Mouse (Mus musculus): ENCODE results near the gene Ssb. TPM values are rescaled to one million over a fixed set of nuclear protein-coding genes. Genes with fewer than 3 reads are reported as not detected.

The Ssb gene
- polyA plus RNA-seq, 1 experiment: 460 TPM

DNA sequence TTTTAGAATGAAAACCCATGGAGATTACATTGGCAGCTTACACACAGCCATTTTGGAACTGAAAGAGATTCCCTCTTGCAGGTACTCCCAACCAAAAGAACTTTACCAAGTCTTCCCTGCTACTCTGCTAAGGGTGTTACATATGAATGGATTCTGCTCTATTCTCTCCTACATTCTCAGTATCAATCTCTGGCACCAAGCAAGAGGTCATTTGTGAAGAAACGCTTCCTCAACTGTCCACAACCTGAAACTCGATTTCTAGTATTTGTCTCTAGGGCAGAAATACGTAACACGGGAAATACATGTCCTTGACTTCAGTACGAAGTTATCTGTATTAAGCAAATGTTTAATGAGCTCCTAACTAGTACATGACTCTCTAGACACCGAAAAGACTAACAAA lies 23.2 kb downstream of the Ssb start:
- H3K4me1 ChIP-seq (ENCODE audit: control insufficient read depth, insufficient read depth, low read length): no peaks in the 10 kb centered on the region
- TF ChIP-seq POLR2A (IDR thresholded peaks at IDR 0.05; ENCODE audit: insufficient read depth, low read length) (no peak), CTCF (IDR thresholded peaks at IDR 0.05; ENCODE audit: low read depth, low read length) (no peak), EP300 (IDR thresholded peaks at IDR 0.05; ENCODE audit: insufficient read depth, low read depth, low read length) (no peak)
- no peaks in the 10 kb centered on the region for H3K9me3 ChIP-seq (replicated peaks; ENCODE audit: control insufficient read depth, insufficient read depth, low read length, poor library complexity, severe bottlenecking)
- H3K36me3 ChIP-seq (ENCODE audit: control insufficient read depth, insufficient read depth, low read length, poor library complexity, severe bottlenecking): peaks cover 18% of the 10 kb centered on the region
- peak overlapping the region; percentile 81 for H3K27ac ChIP-seq (ENCODE audit: insufficient read depth, low read length)
- H3K4me3 ChIP-seq (ENCODE audit: low read depth, low read length): peak overlapping the region; percentile 98
- peak overlapping the region; percentile 96 for H3K9ac ChIP-seq (ENCODE audit: low read depth, poor library complexity, severe bottlenecking)
- no peaks in the 10 kb centered on the region for H3K27me3 ChIP-seq (ENCODE audit: control insufficient read depth, insufficient read depth, low read length, poor library complexity, severe bottlenecking)

DNA sequence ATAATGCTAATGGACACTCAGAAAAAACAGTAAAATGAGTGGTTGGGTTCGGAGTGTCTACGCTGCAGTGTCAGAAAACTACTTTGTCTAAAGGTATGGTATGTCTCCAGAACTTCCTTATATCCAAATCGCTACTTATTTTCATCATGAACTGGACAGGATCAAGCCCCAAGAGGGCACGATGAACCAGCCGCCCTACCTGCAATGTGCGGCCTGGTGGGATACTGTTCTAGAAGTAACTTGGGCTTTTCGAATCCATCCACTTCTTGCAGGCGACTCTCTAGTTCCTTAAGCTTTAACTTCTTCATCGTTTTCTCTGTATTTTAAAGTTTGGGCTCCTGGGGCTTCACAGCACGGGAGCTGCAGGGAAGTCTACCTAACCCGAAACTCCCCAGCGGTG lies 23.7 kb downstream of the Ssb start:
- Histone ChIP-seq H3K9me3 (replicated peaks; ENCODE audit: control insufficient read depth, insufficient read depth, low read length, poor library complexity, severe bottlenecking) (no peaks in the 10 kb centered on the region), H3K4me3 (ENCODE audit: low read depth, low read length) (peak overlapping the region; percentile 98), H3K9ac (ENCODE audit: low read depth, poor library complexity, severe bottlenecking) (peak overlapping the region; percentile 96), H3K4me1 (ENCODE audit: control insufficient read depth, insufficient read depth, low read length) (no peaks in the 10 kb centered on the region), H3K27ac (ENCODE audit: insufficient read depth, low read length) (peak overlapping the region; percentile 45; the same call in 1 of the 2 replicates), H3K27me3 (ENCODE audit: control insufficient read depth, insufficient read depth, low read length, poor library complexity, severe bottlenecking) (no peaks in the 10 kb centered on the region), H3K36me3 (ENCODE audit: control insufficient read depth, insufficient read depth, low read length, poor library complexity, severe bottlenecking) (peaks cover 13% of the 10 kb centered on the region)
- no peak for TF ChIP-seq POLR2A (IDR thresholded peaks at IDR 0.05; ENCODE audit: insufficient read depth, low read length)
- no peak for TF ChIP-seq EP300 (IDR thresholded peaks at IDR 0.05; ENCODE audit: insufficient read depth, low read depth, low read length)
- no peak for TF ChIP-seq CTCF (IDR thresholded peaks at IDR 0.05; ENCODE audit: low read depth, low read length)

DNA sequence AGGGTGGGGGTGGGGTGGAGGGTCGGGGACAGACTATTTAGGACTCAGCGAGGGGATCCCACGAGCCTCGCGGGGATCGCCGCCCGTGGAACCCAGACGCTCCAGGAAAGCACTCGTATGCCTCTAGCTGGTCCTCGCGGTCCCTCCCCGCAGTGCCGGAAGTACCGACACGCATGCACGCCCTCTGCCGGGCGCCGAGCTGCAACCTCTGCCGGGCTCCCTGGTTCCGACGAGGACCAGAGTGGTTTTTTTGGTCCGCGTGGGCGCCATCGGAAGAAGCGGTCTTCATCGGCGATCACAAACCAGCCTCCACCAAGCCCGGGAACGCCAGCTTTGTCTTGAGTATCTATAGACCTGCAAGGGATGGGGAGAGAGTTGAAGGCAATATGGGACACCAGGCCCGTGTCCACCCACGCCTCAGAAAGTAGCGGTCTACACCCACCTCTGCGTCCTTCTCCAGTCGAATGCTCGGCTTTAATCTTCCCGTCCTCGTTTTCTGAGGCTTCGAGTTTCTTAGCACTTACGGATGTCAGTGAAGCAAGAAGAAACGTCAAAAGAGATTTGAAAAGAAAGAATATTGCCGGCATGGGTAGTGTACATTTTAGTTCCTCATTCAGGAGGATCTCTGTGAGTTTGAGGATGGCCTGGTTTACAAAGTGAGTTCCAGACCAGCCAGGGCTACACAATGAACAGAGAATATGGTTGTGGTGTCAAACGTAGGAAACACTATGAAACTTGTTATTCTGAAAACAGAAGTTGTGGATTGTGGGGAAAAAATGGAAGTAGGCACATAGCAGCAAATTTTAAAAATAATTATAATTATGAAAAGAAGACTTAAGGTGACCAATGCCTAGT lies 24.3 kb downstream of the Ssb start, which contains the start of gene Mettl5:
TSS of gene Mettl5 (minus strand) at position 165 of the 855 bp plus-strand sequence.
- TF ChIP-seq POLR2A (IDR thresholded peaks at IDR 0.05; ENCODE audit: insufficient read depth, low read length): peak; percentile 76
- peak; percentile 20 for TF ChIP-seq CTCF (IDR thresholded peaks at IDR 0.05; ENCODE audit: low read depth, low read length)
- TF ChIP-seq EP300 (IDR thresholded peaks at IDR 0.05; ENCODE audit: insufficient read depth, low read depth, low read length): 0 out of 2 replicates have a peak, but pooled peaks have one; percentile 45
- peak within 1 kb of the TSS; percentile 98 for H3K4me3 ChIP-seq (ENCODE audit: low read depth, low read length)
- peaks cover 10% of the 10 kb centered on the region for H3K36me3 ChIP-seq (ENCODE audit: control insufficient read depth, insufficient read depth, low read length, poor library complexity, severe bottlenecking)
- no peaks in the 10 kb centered on the region for H3K27me3 ChIP-seq (ENCODE audit: control insufficient read depth, insufficient read depth, low read length, poor library complexity, severe bottlenecking)
- no peaks in the 10 kb centered on the region for H3K4me1 ChIP-seq (ENCODE audit: control insufficient read depth, insufficient read depth, low read length)
- no peaks in the 10 kb centered on the region for H3K9me3 ChIP-seq (replicated peaks; ENCODE audit: control insufficient read depth, insufficient read depth, low read length, poor library complexity, severe bottlenecking)
- H3K9ac ChIP-seq (ENCODE audit: low read depth, poor library complexity, severe bottlenecking): peak within 1 kb of the TSS; percentile 96
- H3K27ac ChIP-seq (ENCODE audit: insufficient read depth, low read length): peak within 1 kb of the TSS; percentile 81

DNA sequence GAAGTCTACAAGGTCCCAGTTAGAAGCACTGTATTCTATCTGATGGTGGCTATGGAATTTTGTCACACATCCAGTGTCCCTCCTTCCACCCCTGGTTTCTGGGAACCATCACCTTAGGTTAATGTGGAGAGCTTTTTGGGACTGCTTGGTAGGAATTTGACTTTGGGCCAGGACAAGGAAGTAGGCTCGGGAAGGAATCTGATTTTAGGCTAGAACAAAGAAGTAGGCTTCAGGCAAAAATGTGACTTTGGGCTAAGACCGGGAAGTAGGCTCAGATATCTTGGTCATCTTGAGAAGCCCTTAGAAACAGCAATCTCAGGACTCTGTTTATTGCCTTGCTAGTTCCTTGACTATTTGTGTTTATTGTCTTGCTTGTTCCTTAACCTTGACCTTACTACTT lies 27.6 kb downstream of the Ssb start:
- H3K4me3 ChIP-seq (ENCODE audit: low read depth, low read length): no peak overlapping the region
- H3K27me3 ChIP-seq (ENCODE audit: control insufficient read depth, insufficient read depth, low read length, poor library complexity, severe bottlenecking): no peaks in the 10 kb centered on the region
- peak overlapping the region; percentile 66 for H3K27ac ChIP-seq (ENCODE audit: insufficient read depth, low read length)
- TF ChIP-seq EP300 (IDR thresholded peaks at IDR 0.05; ENCODE audit: insufficient read depth, low read depth, low read length) (no peak), CTCF (IDR thresholded peaks at IDR 0.05; ENCODE audit: low read depth, low read length) (no peak), POLR2A (IDR thresholded peaks at IDR 0.05; ENCODE audit: insufficient read depth, low read length) (no peak)
- peaks cover 1% of the 10 kb centered on the region for H3K4me1 ChIP-seq (ENCODE audit: control insufficient read depth, insufficient read depth, low read length)
- H3K9ac ChIP-seq (ENCODE audit: low read depth, poor library complexity, severe bottlenecking): no peak overlapping the region
- H3K9me3 ChIP-seq (replicated peaks; ENCODE audit: control insufficient read depth, insufficient read depth, low read length, poor library complexity, severe bottlenecking): no peaks in the 10 kb centered on the region
- H3K36me3 ChIP-seq (ENCODE audit: control insufficient read depth, insufficient read depth, low read length, poor library complexity, severe bottlenecking): no peaks in the 10 kb centered on the region

DNA sequence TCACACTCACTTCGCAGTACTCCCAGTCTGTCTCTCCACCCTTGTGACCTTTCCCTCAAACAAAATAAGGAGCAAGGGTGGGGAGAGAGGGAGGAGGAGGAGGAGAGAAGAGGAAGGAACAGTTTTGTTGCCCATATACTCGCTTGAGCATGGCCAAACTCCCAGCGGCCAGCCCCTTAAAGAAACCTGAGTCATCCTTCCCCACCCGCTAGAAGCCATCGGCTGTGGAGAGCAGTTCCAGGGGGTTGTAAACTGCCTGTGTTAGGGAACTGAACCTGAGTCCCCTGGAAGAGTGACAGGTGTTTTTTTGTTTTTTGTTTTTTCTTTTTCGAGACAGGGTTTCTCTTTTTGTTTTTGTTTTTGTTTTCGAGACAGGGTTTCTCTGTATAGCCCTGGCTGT lies 29.5 kb downstream of the Ssb start:
- 0 out of 2 replicates have a peak overlapping the region, but pooled peaks have one; percentile 1 for H3K9ac ChIP-seq (ENCODE audit: low read depth, poor library complexity, severe bottlenecking)

DNA sequence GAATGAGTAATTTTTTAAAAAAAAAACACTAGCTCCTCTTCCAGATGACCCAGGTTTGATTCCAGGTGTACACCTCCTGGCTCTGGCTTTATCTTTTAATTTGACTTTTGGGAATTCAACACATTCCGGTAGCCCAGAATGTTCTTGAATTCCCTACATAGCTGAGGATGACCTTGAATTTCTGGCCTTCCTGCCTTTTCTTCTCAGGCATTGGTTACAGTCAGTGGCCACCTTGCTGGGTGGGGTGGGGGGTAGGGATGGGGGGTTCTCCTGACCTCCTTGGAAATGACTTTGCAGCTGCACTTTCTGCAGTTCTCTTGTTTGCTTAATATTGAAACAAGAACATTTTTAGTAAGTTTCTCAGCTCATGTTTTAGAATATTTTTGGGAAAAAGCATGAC lies 31.8 kb downstream of the Ssb start:
- Histone ChIP-seq H3K4me1 (ENCODE audit: control insufficient read depth, insufficient read depth, low read length) (peaks cover 1% of the 10 kb centered on the region), H3K27me3 (ENCODE audit: control insufficient read depth, insufficient read depth, low read length, poor library complexity, severe bottlenecking) (no peaks in the 10 kb centered on the region), H3K27ac (ENCODE audit: insufficient read depth, low read length) (peak overlapping the region; percentile 81), H3K9ac (ENCODE audit: low read depth, poor library complexity, severe bottlenecking) (no peak overlapping the region), H3K4me3 (ENCODE audit: low read depth, low read length) (no peak overlapping the region), H3K9me3 (replicated peaks; ENCODE audit: control insufficient read depth, insufficient read depth, low read length, poor library complexity, severe bottlenecking) (no peaks in the 10 kb centered on the region), H3K36me3 (ENCODE audit: control insufficient read depth, insufficient read depth, low read length, poor library complexity, severe bottlenecking) (no peaks in the 10 kb centered on the region)
- TF ChIP-seq EP300 (IDR thresholded peaks at IDR 0.05; ENCODE audit: insufficient read depth, low read depth, low read length) (peak; percentile 93), CTCF (IDR thresholded peaks at IDR 0.05; ENCODE audit: low read depth, low read length) (no peak)

More for the DNA sequence above, 29.5 kb downstream of the Ssb start:
- H3K27ac ChIP-seq (ENCODE audit: insufficient read depth, low read length): peak overlapping the region; percentile 64
- H3K4me1 ChIP-seq (ENCODE audit: control insufficient read depth, insufficient read depth, low read length): peaks cover 1% of the 10 kb centered on the region
- H3K9me3 ChIP-seq (replicated peaks; ENCODE audit: control insufficient read depth, insufficient read depth, low read length, poor library complexity, severe bottlenecking): no peaks in the 10 kb centered on the region
- no peak overlapping the region for H3K4me3 ChIP-seq (ENCODE audit: low read depth, low read length)
- TF ChIP-seq CTCF (IDR thresholded peaks at IDR 0.05; ENCODE audit: low read depth, low read length) (no peak), POLR2A (IDR thresholded peaks at IDR 0.05; ENCODE audit: insufficient read depth, low read length) (no peak), EP300 (IDR thresholded peaks at IDR 0.05; ENCODE audit: insufficient read depth, low read depth, low read length) (peak; percentile 45; the same call in 1 of the 2 replicates)
- H3K36me3 ChIP-seq (ENCODE audit: control insufficient read depth, insufficient read depth, low read length, poor library complexity, severe bottlenecking): no peaks in the 10 kb centered on the region
- H3K27me3 ChIP-seq (ENCODE audit: control insufficient read depth, insufficient read depth, low read length, poor library complexity, severe bottlenecking): no peaks in the 10 kb centered on the region
